14 mouse cellular contexts compared by ENCODE assay signal in genomic region chrX:95445866-95446265, GRCm38 (mm10). TPM values are rescaled to one million over a fixed set of nuclear protein-coding genes. Genes with fewer than 3 reads are reported as not detected.
DNase-seq lines count a peak whose midpoint lies in the region; ATAC-seq lines count a peak whose summit lies in the region.
"Had no signal": no experiment of that assay in that cellular context is flagged by ENCODE, and none has a peak within 500 bp of the region (broad histone marks: within the 10 kb centered on the region; RNA-seq: fewer than 3 reads in every experiment).

No protein-coding gene starts in this region.

- no peak overlapping the region for H3K9ac ChIP-seq in embryonic facial prominence, embryonic 14.5 days (ENCODE audit: low read depth, low read length)
- no peak overlapping the region for H3K9ac ChIP-seq in stomach, embryonic 16.5 days (ENCODE audit: low read length)
- H3K9ac ChIP-seq in midbrain, embryonic 16.5 days (ENCODE audit: low read depth, low read length) = no peak overlapping the region
- H3K9ac ChIP-seq: forebrain, postnatal 0 days; midbrain, embryonic 12.5 days had no signal

- H3K4me3 ChIP-seq in embryonic facial prominence, embryonic 14.5 days (ENCODE audit: low read depth, low read length) = no peak overlapping the region
- H3K4me3 ChIP-seq in stomach, embryonic 16.5 days (replicated peaks; ENCODE audit: low read length) = no peak overlapping the region
- H3K4me3 ChIP-seq in midbrain, embryonic 16.5 days (ENCODE audit: low read depth, low read length) = no peak overlapping the region
- H3K4me3 ChIP-seq in heart, embryonic 10.5 days = no peak overlapping the region

- peak; percentile 5 for DNase-seq in retina, postnatal 1 day
- DNase-seq in retina, embryonic 14.5 days (ENCODE audit: low spot score) = no peak
- DNase-seq in embryonic facial prominence, embryonic 14.5 days (ENCODE audit: low spot score) = peak; percentile 81
- DNase-seq in kidney, postnatal 4 days = peak; percentile 58 to 76
- no peak for DNase-seq in thymus, postnatal 25 days
- DNase-seq in heart, embryonic 10.5 days (ENCODE audit: low spot score) = no peak
- DNase-seq: adrenal gland, postnatal 10 days; forebrain, postnatal 0 days; heart, postnatal 10 days; layer of hippocampus, postnatal 36 days; thymus, postnatal 36 days had no signal

- 0 out of 2 replicates have a peak, but pooled peaks cover 2% of the 10 kb centered on the region for H3K4me1 ChIP-seq in embryonic facial prominence, embryonic 14.5 days (ENCODE audit: control insufficient read depth, insufficient read depth, low read length)
- peaks cover 9% of the 10 kb centered on the region; the same call in 1 of the 2 replicates for H3K4me1 ChIP-seq in stomach, embryonic 16.5 days (ENCODE audit: control insufficient read depth, insufficient read depth, low read length)
- H3K4me1 ChIP-seq in midbrain, embryonic 16.5 days (ENCODE audit: control insufficient read depth, insufficient read depth, low read length) = peaks cover 14% of the 10 kb centered on the region
- no peaks in the 10 kb centered on the region for H3K4me1 ChIP-seq in heart, embryonic 10.5 days

- peak; percentile 13; the same call in 1 of the 2 replicates for ATAC-seq in embryonic facial prominence, embryonic 14.5 days (ENCODE audit: low read depth)
- ATAC-seq in stomach, embryonic 16.5 days (ENCODE audit: insufficient read depth, low FRiP score) = no peak
- no peak for ATAC-seq in midbrain, embryonic 16.5 days
- ATAC-seq: forebrain, postnatal 0 days had no signal

- no peak overlapping the region for H3K27ac ChIP-seq in embryonic facial prominence, embryonic 14.5 days (replicated peaks; ENCODE audit: low read depth, low read length)
- H3K27ac ChIP-seq in stomach, embryonic 16.5 days (ENCODE audit: low read length) = peak overlapping the region; percentile 91; the same call in 1 of the 2 replicates
- H3K27ac ChIP-seq in midbrain, embryonic 16.5 days (ENCODE audit: low read length) = no peak overlapping the region
- H3K27ac ChIP-seq in heart, embryonic 10.5 days = no peak overlapping the region
- H3K27ac ChIP-seq: midbrain, embryonic 12.5 days had no signal

- H3K4me2 ChIP-seq in embryonic facial prominence, embryonic 14.5 days (ENCODE audit: low read depth, low read length) = no peak overlapping the region
- no peak overlapping the region for H3K4me2 ChIP-seq in stomach, embryonic 16.5 days (ENCODE audit: low read depth, low read length)
- H3K4me2 ChIP-seq in midbrain, embryonic 16.5 days (ENCODE audit: low read length) = no peak overlapping the region

- no peaks in the 10 kb centered on the region for H3K9me3 ChIP-seq in embryonic facial prominence, embryonic 14.5 days (ENCODE audit: control insufficient read depth, low read length)
- H3K9me3 ChIP-seq in stomach, embryonic 16.5 days (replicated peaks; ENCODE audit: control insufficient read depth, low read length) = no peaks in the 10 kb centered on the region
- 0 out of 2 replicates have a peak, but pooled peaks cover 3% of the 10 kb centered on the region for H3K9me3 ChIP-seq in midbrain, embryonic 16.5 days (replicated peaks; ENCODE audit: control insufficient read depth, low read length, poor library complexity, severe bottlenecking)
- H3K9me3 ChIP-seq in heart, embryonic 10.5 days = no peaks in the 10 kb centered on the region
- H3K9me3 ChIP-seq: midbrain, embryonic 12.5 days had no signal

- no peaks in the 10 kb centered on the region for H3K36me3 ChIP-seq in embryonic facial prominence, embryonic 14.5 days (ENCODE audit: control insufficient read depth, insufficient read depth, low read length)
- H3K36me3 ChIP-seq in stomach, embryonic 16.5 days (ENCODE audit: control insufficient read depth, insufficient read depth, low read length) = no peaks in the 10 kb centered on the region
- H3K36me3 ChIP-seq in midbrain, embryonic 16.5 days (ENCODE audit: control insufficient read depth, insufficient read depth, low read length) = no peaks in the 10 kb centered on the region
- H3K36me3 ChIP-seq in heart, embryonic 10.5 days = no peaks in the 10 kb centered on the region
- H3K36me3 ChIP-seq: midbrain, embryonic 12.5 days had no signal

- 58% methylated on average over 2 of the region's 2 CpGs for WGBS in embryonic facial prominence, embryonic 14.5 days
- 62% methylated on average over 2 of the region's 2 CpGs for WGBS in stomach, embryonic 16.5 days
- WGBS in midbrain, embryonic 16.5 days = 76% methylated on average over 2 of the region's 2 CpGs
- 59% methylated on average over 2 of the region's 2 CpGs for WGBS in heart, embryonic 10.5 days

- no peaks in the 10 kb centered on the region for H3K27me3 ChIP-seq in embryonic facial prominence, embryonic 14.5 days (replicated peaks; ENCODE audit: control insufficient read depth, insufficient read depth, low read length)
- no peaks in the 10 kb centered on the region; the same call in 1 of the 2 replicates for H3K27me3 ChIP-seq in stomach, embryonic 16.5 days (ENCODE audit: control insufficient read depth, insufficient read depth, low read length)
- H3K27me3 ChIP-seq in midbrain, embryonic 16.5 days (ENCODE audit: control insufficient read depth, insufficient read depth, low read depth, low read length) = no peaks in the 10 kb centered on the region
- no peaks in the 10 kb centered on the region for H3K27me3 ChIP-seq in heart, embryonic 10.5 days (ENCODE audit: insufficient read depth, poor library complexity, severe bottlenecking)
- H3K27me3 ChIP-seq: midbrain, embryonic 12.5 days had no signal

RNA-seq across cellular contexts. Expression of gene Amer1, which starts 1.2 kb away (rescaled TPM):
- polyA plus RNA-seq in embryonic facial prominence, embryonic 14.5 days (2014; fragmentation: Nextera tagmentation; extraction: Ambion mirVana) = 9.1 and 9.9 TPM in 2 replicates
- polyA plus RNA-seq in stomach, embryonic 16.5 days (2015; fragmentation: Nextera tagmentation; extraction: Ambion mirVana) = 11.5 and 11.7 TPM in 2 replicates
- 12.7 and 14.0 TPM in 2 replicates for polyA plus RNA-seq in midbrain, embryonic 16.5 days (2015; fragmentation: Nextera tagmentation; extraction: Ambion mirVana)
- polyA plus RNA-seq in heart, embryonic 10.5 days (2016; fragmentation: Nextera tagmentation; extraction: Ambion mirVana) = 8.7 and 12.1 TPM in 2 replicates

Comparison
In these comparisons a context has a peak if more than half of its experiments do, and no peak if none do; other contexts are left out.
1. DNase-seq: peak in retina, postnatal 1 day (single experiment), embryonic facial prominence, embryonic 14.5 days (single experiment) and kidney, postnatal 4 days (2 of 2); none in retina, embryonic 14.5 days (single experiment), thymus, postnatal 25 days (single experiment) and heart, embryonic 10.5 days (single experiment).